Mouse (Mus musculus) hindbrain, postnatal 0 days (tissue): ENCODE results near the gene Tsc22d4. TPM values are rescaled to one million over a fixed set of nuclear protein-coding genes. Genes with fewer than 3 reads are reported as not detected.
A peak's percentile ranks its signal among the peaks of the same experiment; 100 is the strongest.

Source experiments
- ATAC-seq: fragments of 200-750 bp; cut with Nextera tagmentation; 2 replicates; pipeline ENCODE4 v1.8.0; 2017; ENCODE audit warnings: mild to moderate bottlenecking, moderate TSS enrichment, moderate library complexity
- DNase-seq: peaks from one replicate; pipeline ENCODE4 v3.0.0-alpha.2; 2015; ENCODE audit warnings: low spot score
- H3K27ac ChIP-seq: fragments of 300-500 bp; sonication (generic); 2 replicates; pipeline ENCODE4 v1.5.1; 2014; ENCODE audit warnings: mild to moderate bottlenecking
- H3K27me3 ChIP-seq: fragments of 300-500 bp; sonication (generic); 2 replicates; pipeline ENCODE4 v1.6.1; 2014; ENCODE audit warnings: low read length, mixed read lengths; ENCODE audit not compliant: insufficient read depth
- H3K36me3 ChIP-seq: fragments of 300-500 bp; sonication (generic); 2 replicates; pipeline ENCODE4 v1.6.1; 2014; ENCODE audit warnings: low read length, mixed read lengths; ENCODE audit not compliant: insufficient read depth
- H3K4me1 ChIP-seq: fragments of 300-500 bp; sonication (generic); 2 replicates; pipeline ENCODE4 v1.6.1; 2014; ENCODE audit warnings: antibody characterized with exemption, low read length, mixed read lengths; ENCODE audit not compliant: insufficient read depth
- H3K4me2 ChIP-seq: fragments of 300-500 bp; sonication (generic); 2 replicates; pipeline ENCODE4 v1.6.1; 2014; ENCODE audit warnings: low read depth, mild to moderate bottlenecking, low read length, moderate library complexity, mixed read lengths
- H3K4me3 ChIP-seq: fragments of 300-500 bp; sonication (generic); 2 replicates; pipeline ENCODE4 v1.5.1; 2014; ENCODE audit warnings: low read length
- H3K9ac ChIP-seq: fragments of 300-500 bp; sonication (generic); replicated peaks from 2 replicates; pipeline ENCODE4 v1.6.1; 2014; ENCODE audit warnings: mild to moderate bottlenecking, low read length, moderate library complexity, mixed read lengths
- H3K9me3 ChIP-seq: fragments of 300-500 bp; sonication (generic); 2 replicates; pipeline ENCODE4 v1.6.1; 2016; ENCODE audit warnings: low read length, mixed read lengths
- CTCF ChIP-seq: IDR thresholded peaks from 2 replicates; pipeline ENCODE4 v1.5.1; 2016; ENCODE audit warnings: antibody characterized with exemption, control low read depth, low read depth
- WGBS: fragments of 180-500 bp; shearing (Covaris S2); extraction: QIAGEN DNeasy Blood & Tissue Kit; methylation state at CpG from one replicate; pipeline ENCODE4 v1.1.7; 2014; 5-methylcytosine and 5-hydroxymethylcytosine counted together
- polyA plus RNA-seq: library from polyadenylated mRNA; unstranded; fragments of >200 nt; fragmentation: Nextera tagmentation; extraction: Ambion mirVana; gene quantifications from 2 replicates; pipeline ENCODE4 v1.2.1, GENCODE M21; 2015
- total RNA-seq: library from RNA; depleted of rRNA; stranded (reverse); fragments of >200 nt; gene quantifications from 2 replicates; pipeline ENCODE4 v1.2.3, GENCODE M21; 2014

Tsc22d4 gene
- total and polyA plus RNA-seq, 2 experiments from 2014 or later = 251 to 444 TPM

DNA sequence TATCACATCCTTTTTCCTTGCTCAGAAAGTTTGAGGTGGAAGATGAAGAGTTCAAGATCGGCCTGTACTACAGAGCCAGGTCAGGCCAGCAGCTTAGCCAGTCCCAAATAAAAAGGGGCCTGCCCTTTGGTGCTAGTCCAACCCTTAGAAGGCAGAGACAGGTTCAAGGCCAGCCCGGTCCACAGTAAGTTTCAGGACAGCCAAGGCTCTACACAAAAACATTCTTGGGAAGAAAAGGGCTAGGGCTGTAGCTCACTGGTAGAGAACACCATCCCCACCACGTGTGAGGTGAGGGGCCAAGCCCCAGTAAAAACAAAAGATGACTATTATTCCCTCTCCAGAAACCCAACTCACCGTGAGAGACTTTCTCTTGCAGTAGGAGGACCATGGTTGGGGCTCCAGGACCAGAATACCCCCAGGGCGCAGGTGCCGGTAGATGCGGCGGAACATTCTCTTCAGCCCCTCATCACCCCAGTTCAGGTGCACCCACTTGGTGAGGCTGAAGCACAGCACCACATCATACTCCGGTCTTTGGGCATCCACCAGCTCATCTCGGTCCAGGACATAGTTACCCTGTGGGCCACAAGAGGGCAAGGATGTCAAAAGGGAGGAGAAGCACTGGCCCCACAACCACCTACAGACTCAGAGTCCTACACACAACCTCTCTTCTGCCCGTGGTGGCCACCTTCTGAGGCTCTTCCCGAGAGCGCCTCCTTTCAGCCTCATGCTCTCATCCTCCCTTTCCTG is 37.4 kb downstream of the Tsc22d4 start:
- Histone ChIP-seq H3K4me1 (peaks cover 25% of the 10 kb centered on the region), H3K9ac (peak overlapping the region; percentile 34; the same call in 1 of the 2 replicates), H3K27me3 (no peaks in the 10 kb centered on the region), H3K9me3 (no peaks in the 10 kb centered on the region), H3K36me3 (peaks cover 23% of the 10 kb centered on the region; the same call in 1 of the 2 replicates), H3K27ac (no peak overlapping the region), H3K4me2 (peak overlapping the region; percentile 87), H3K4me3 (peak overlapping the region; percentile 80; the same call in 1 of the 2 replicates)
- DNase-seq = no peak
- no peak for TF ChIP-seq CTCF
- no peak for ATAC-seq
- 70% methylated on average over 13 of the region's 13 CpGs for WGBS

DNA sequence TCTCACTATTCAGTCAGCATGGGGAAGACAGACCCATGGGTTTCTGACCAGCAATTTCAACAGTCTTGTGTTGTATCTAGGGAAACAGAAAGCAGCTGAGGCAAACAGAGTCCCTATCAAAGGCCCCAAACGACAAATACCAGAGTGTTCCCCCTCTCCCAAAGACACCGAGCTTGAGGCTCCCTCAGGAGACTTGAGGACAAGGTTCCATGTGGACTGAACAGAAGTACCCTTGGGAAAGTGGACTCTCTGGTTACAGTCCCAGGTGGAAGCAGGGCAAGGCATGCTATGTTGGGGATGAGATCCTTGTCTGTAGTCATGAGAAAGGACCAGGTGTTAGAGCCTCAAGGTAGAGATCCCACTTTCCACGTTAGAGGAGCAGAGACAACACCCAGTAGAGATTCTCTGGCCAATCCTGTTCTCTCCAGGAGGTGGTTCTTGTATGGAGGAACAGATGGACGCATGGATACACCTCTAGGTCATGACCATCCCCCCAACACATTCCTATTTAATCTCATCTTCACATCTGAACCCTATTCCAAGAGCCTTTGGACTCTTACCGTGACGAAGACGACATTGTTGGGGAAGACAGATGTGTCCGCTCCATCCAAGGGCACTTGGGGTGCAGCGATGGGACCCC is 38.5 kb downstream of the Tsc22d4 start:
- H3K36me3 ChIP-seq = peaks cover 23% of the 10 kb centered on the region; the same call in 1 of the 2 replicates
- peaks cover 25% of the 10 kb centered on the region for H3K4me1 ChIP-seq
- WGBS = 56% methylated on average over 9 of the region's 9 CpGs
- H3K27me3 ChIP-seq = no peaks in the 10 kb centered on the region
- no peak for DNase-seq
- peak overlapping the region; percentile 80 for H3K4me3 ChIP-seq
- H3K4me2 ChIP-seq = peak overlapping the region; percentile 87
- peak overlapping the region; percentile 98; the same call in 1 of the 2 replicates for H3K27ac ChIP-seq
- ATAC-seq = no peak
- no peak for TF ChIP-seq CTCF
- H3K9me3 ChIP-seq = no peaks in the 10 kb centered on the region
- peak overlapping the region; percentile 34 for H3K9ac ChIP-seq

DNA sequence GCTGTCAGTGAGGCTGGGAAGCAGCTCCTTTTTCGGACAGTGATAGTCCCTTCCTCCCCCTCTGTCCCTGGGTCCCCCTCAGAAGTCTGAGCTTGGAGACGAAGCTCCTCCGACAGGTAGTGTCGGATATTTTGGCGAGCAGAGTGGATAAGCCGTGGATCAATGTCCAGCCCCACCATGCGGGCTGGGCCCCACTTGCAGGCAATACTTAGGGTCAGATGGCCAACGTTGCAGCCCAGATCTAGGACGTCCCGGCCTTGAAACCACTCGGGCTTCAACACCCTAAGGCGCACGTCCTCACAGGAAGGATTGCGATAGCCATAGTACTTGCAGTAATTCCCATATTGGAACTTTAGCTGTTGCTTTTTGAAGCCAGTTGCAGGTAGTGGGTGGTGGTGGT is 39.0 kb downstream of the Tsc22d4 start:
- Histone ChIP-seq H3K9me3 (no peaks in the 10 kb centered on the region), H3K9ac (peak overlapping the region; percentile 93; the same call in 1 of the 2 replicates), H3K27me3 (no peaks in the 10 kb centered on the region), H3K4me2 (peak overlapping the region; percentile 87), H3K4me1 (peaks cover 25% of the 10 kb centered on the region), H3K4me3 (peak overlapping the region; percentile 80), H3K36me3 (peaks cover 23% of the 10 kb centered on the region; the same call in 1 of the 2 replicates), H3K27ac (peak overlapping the region; percentile 98; the same call in 1 of the 2 replicates)
- DNase-seq (no peak), ATAC-seq (no peak)
- TF ChIP-seq CTCF = no peak
- 78% methylated on average over 14 of the region's 14 CpGs for WGBS

DNA sequence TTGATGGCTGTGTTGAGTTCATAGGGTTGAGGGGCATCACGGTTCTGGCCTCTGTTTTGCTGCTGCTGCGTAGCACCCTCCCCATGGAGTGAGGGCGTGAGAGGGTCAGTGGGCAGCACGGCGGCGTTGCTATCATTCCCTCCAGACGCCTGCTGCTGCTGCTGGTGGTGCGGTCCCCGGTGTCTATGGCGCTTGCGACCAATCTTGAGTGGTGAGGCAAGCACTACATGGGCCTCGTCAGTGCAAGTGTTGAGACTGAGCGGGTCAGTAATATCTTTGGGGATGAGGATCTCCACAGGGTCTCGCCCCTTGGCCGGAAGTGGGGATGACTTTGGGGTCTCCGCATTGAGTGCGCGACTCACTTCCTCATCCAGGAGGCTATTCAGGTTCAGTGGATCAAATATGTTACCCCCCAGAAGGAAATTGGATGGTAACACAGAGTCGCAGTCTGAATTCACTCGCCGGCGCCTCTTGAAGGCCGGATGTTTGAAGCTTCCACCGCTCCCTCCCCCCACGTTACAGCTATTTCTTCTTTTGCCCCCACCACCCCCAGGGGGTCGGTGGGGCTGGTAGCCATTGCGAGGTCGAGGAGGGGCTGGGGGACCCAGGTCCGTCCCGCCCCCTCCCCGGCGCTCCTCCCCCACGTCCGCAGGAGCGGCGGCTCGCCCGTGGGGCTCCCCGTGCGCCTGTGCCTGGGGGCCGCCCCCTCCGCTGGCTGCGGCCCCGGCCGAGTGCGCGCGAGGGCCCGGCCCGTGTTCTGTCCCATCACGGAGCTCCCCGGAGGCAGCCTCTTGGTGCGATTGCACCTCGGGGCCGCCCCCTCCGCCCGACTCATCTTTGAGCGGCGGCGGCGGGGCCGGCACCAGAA is 39.9 kb downstream of the Tsc22d4 start:
- Histone ChIP-seq H3K4me3 (peak overlapping the region; percentile 80), H3K4me2 (peak overlapping the region; percentile 87), H3K36me3 (peaks cover 23% of the 10 kb centered on the region; the same call in 1 of the 2 replicates), H3K4me1 (peaks cover 22% of the 10 kb centered on the region), H3K9ac (peak overlapping the region; percentile 93), H3K9me3 (no peaks in the 10 kb centered on the region), H3K27me3 (no peaks in the 10 kb centered on the region), H3K27ac (peak overlapping the region; percentile 98)
- under 1% methylated on average over 58 of the region's 62 CpGs for WGBS
- no peak for TF ChIP-seq CTCF
- ATAC-seq (no peak), DNase-seq (peak; percentile 66)

DNA sequence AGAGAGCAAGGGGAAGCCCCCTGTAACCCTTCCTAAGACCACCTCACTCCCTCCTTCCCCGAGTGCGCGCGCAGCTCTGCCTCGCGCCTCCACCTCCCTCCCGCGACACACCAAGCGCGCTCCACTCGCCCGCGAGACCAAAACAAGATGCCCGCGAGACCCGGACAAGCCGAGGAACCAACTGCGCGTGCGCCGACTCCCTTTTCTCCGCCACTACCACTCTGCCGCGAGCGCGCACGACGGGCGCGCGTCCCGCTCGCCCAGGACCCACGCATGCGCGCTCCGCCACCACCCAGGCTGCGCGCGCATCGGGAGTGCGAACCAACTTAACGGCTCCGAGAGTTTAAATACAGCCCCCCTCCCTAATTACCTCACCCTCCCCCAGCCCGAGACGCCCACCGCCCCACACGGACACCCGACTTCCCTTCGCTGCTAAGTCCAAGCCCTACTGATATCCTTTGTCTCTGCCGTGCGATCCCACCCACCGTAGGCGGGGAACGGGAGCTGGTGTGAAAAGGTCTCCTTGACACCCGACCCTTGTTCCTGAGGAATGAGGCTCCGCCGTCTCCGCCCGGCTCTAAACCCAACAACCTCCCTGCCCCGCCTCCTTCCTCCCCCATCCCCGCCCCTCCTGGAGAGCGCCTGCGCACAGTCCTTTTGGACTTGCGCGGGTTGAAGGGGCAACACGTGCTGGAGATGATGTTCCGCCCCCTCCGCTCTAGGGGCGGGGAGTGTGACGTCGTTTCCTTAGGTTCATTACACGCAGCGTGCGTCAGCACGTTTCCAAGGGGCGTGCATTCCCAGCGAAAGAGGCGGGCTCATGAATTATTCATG is 40.8 kb downstream of the Tsc22d4 start:
- peak; percentile 92 for ATAC-seq
- Histone ChIP-seq H3K4me3 (peak overlapping the region; percentile 80), H3K27me3 (no peaks in the 10 kb centered on the region), H3K36me3 (peaks cover 19% of the 10 kb centered on the region; the same call in 1 of the 2 replicates), H3K4me2 (peak overlapping the region; percentile 87), H3K9me3 (no peaks in the 10 kb centered on the region), H3K4me1 (peaks cover 22% of the 10 kb centered on the region), H3K27ac (peak overlapping the region; percentile 98), H3K9ac (peak overlapping the region; percentile 93)
- TF ChIP-seq CTCF = no peak
- DNase-seq = peak; percentile 100
- WGBS = under 1% methylated on average over 73 of the region's 79 CpGs
